28 mouse cellular contexts compared by ENCODE assay signal in genomic region chr3:50981751-50982150, GRCm38 (mm10).
"Had no signal": no experiment of that assay in that cellular context is flagged by ENCODE, and none has a peak within 500 bp of the region (broad histone marks: within the 10 kb centered on the region; RNA-seq: fewer than 3 reads in every experiment).

No protein-coding gene starts in this region.

- DNase-seq: cerebellum, adult 2 months; cerebellum, adult 8-10 months; cerebellum, adult 9-10 months; cerebellum, adult 9-11 months; cerebellum, postnatal 10 days; cerebellum, postnatal 14 days; cerebellum, postnatal 25 days; cerebellum, postnatal 36 days; embryo, embryonic 11 days; forebrain, postnatal 0 days; gastrocnemius, adult 2 months; gastrocnemius, postnatal 10 days; gastrocnemius, postnatal 14 days; gastrocnemius, postnatal 25 days; gastrocnemius, postnatal 36 days; heart, adult 18-20 months; heart, adult 2 months had no signal

- H3K9ac ChIP-seq: embryonic facial prominence, embryonic 12.5 days; embryonic facial prominence, embryonic 13.5 days; embryonic facial prominence, embryonic 15.5 days; forebrain, embryonic 12.5 days; forebrain, embryonic 13.5 days; forebrain, embryonic 15.5 days; forebrain, postnatal 0 days had no signal

- H3K4me2 ChIP-seq: embryonic facial prominence, embryonic 12.5 days; embryonic facial prominence, embryonic 15.5 days; forebrain, embryonic 12.5 days; forebrain, embryonic 13.5 days; forebrain, embryonic 15.5 days had no signal

- H3K4me3 ChIP-seq: embryonic facial prominence, embryonic 10.5 days; embryonic facial prominence, embryonic 12.5 days; embryonic facial prominence, embryonic 13.5 days; embryonic facial prominence, embryonic 15.5 days; erythroblast, embryonic 14.5 days; forebrain, embryonic 10.5 days; forebrain, embryonic 12.5 days; forebrain, embryonic 13.5 days; forebrain, embryonic 15.5 days; gastrocnemius, adult 2 months; heart, adult 2 months had no signal

- H3K27ac ChIP-seq: embryonic facial prominence, embryonic 10.5 days; embryonic facial prominence, embryonic 15.5 days; forebrain, embryonic 12.5 days; forebrain, embryonic 13.5 days; forebrain, embryonic 15.5 days; gastrocnemius, adult 2 months; heart, adult 2 months had no signal

- H3K27me3 ChIP-seq: embryonic facial prominence, embryonic 12.5 days; embryonic facial prominence, embryonic 13.5 days; embryonic facial prominence, embryonic 15.5 days; forebrain, embryonic 12.5 days; forebrain, embryonic 13.5 days; forebrain, embryonic 15.5 days had no signal

- H3K36me3 ChIP-seq: embryonic facial prominence, embryonic 10.5 days; embryonic facial prominence, embryonic 12.5 days; embryonic facial prominence, embryonic 13.5 days; embryonic facial prominence, embryonic 15.5 days; forebrain, embryonic 10.5 days; forebrain, embryonic 12.5 days; forebrain, embryonic 15.5 days had no signal

- H3K9me3 ChIP-seq: embryonic facial prominence, embryonic 10.5 days; embryonic facial prominence, embryonic 12.5 days; embryonic facial prominence, embryonic 13.5 days; embryonic facial prominence, embryonic 15.5 days; forebrain, embryonic 10.5 days; forebrain, embryonic 12.5 days; forebrain, embryonic 13.5 days; forebrain, embryonic 15.5 days had no signal

- ATAC-seq: forebrain, embryonic 13.5 days; forebrain, embryonic 14.5 days; forebrain, embryonic 15.5 days; forebrain, embryonic 16.5 days; forebrain, postnatal 0 days had no signal
